Mouse (Mus musculus): Measurements from ENCODE around the gene Alkbh6.

The Alkbh6 gene

DNA sequence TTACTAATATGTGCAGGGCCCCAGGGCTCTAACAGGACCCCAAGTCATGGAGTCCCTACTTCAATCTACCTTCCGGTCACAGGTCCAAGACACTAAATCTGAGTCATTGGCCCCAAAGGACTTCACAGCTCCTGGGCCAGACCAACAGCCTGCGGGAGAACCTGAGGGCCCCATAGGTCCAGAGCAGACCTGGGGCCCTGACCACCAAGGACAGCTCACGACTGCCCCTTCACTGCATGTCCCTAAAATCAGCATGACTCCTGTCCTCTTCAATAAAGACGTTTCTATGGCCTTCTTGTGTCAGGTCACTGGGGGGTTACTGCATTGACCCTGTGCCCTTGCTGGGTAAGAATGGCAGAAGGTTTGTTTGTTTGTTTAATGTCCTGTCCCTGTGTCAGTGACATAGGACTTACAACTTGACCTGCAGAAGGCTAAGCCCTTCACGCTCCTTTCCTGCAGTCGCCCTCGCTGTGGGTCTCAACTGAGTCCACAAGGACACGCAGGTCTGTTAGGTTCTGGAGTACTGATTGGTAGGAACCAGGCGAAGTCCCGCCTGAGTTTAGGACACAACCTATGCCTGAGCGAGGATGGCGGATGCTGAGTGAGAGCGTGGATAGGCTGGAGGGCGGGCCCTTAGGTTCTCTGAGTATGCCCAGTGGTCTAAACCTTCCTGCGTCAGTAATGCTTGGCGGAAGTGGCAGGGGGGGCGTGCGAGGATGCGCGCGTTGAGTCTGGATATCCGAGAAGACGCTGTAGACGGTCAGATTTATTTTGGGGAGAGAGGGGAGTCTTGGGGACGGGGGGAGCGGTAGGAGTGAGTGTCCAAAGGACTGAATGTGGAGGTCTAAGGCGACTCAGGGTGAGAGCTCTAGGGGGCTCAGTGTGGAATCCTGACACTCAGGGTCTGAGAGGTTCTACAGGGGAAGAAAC is at the start of gene Alkbh6:
Gene Alkbh6 (plus strand): TSS at position 642 of the 930 bp plus-strand sequence.
- DNase-seq (ENCODE audit: low read depth, low spot score): peak; percentile 95

DNA sequence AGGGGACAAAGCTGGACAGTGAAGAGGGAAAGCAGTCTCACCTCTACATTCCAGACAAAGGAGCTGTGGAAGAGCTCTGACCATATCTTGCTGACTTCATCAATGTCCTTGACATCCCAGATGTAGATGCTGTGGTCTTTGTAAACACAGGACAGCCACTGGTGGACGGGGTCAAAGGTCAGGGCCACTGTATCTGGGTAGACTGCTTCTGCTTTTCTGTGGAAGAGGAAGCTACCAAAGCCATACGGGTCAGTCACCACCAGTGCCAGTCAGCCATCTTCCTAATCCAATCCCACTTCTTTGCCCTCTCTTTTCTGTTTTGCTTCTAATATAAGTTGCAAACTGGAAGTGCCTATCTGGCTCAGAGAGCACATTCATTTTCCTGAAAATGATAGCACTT is 43.5 kb upstream of the Alkbh6 start:
- no peak for DNase-seq (ENCODE audit: low read depth, low spot score)

DNA sequence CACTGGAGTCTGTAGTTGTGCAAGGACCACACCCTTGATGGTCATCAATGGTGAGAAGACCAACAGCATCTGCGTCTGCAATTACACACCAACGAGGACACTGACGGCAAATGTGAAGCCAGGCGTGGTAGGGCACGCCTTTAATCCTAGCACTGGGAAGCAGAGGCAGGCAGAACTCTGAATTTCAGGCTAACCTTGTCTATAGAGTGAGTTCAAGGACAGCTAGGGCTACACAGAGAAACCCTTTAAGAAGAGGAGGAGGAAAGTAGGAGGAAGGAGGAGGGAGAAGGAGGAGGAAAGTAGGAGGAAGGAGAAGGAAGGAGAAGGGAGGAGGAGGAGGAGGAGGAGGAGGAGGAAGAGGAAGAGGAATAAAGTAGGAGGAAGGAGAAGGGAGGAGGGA is 43.0 kb upstream of the Alkbh6 start:
- DNase-seq (ENCODE audit: low read depth, low spot score): no peak

DNA sequence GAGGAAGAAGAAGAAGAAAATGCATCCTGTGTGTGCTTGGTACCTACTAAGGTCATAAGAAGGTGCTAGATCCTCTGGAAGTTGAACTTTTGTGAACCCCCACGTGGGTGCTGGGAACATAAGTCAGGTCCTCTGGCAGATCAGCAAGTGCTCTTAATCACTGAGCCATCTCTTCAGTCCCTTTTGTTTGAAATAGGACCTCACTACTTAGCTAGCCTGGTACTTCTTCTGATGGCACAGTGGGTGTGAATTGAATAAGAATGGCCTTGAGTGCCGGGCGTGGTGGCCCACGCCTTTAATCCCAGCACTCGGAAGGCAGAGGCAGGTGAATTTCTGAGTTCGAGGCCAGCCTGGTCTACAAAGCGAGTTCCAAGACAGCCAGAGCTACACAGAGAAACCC is 42.6 kb upstream of the Alkbh6 start:
- no peak for DNase-seq (ENCODE audit: low read depth, low spot score)

DNA sequence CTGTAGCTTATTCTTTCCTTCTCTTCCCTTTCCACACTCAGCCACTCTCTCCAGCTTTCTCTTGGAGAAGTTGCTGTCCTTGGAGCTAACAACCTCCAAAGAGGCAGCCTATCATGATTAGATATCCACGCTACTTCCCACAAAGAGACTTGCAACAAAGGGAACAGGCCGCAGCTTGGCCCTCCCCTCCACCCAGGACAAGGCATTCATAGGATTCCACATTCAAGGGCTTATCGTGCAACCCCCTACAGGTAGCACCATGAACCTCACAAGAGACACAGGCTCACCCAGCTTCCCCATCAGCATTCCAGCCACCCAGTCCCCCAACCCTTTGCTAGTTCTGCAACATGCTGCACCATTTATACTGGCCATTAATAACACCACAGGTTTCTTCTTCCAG is 41.7 kb upstream of the Alkbh6 start:
- DNase-seq (ENCODE audit: low read depth, low spot score): no peak

DNA sequence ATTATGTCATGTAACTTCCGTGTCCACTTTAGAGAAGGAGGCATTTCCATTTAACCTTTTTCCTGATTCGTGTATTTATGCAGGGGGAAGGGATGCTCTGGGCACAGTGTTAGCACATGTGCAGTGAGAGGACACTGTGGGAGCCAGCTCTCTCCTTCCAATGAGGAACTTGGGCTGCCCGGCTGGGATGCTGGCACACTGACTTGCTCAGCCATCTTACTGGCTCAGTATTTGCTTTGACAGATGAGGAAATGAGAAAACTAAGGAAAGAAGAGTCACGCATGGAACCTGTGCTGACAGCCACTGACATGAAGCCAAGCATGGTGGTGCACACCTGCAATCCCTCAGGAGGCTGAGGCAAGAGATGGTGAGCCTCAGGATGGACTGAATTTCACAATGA is 38.9 kb upstream of the Alkbh6 start:
- DNase-seq (ENCODE audit: low read depth, low spot score): no peak

DNA sequence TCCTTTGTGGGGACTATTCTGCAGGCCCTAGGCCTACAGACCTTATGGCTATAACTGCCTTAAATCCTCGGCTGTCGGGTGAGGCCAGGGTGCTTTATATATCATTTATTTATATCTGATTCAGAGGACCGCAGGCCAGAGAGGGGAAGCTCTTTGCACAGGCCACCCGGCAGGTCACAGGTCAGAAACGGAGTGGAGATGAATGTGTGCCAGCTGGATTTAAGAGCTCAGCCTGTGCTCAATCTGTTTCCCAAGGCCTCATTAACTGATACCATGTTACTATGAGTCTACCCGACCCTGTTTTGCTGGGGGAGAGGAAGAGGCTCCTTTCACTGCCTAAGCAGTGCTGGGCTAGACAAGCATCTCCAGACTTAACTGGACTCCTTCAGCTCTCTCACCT is 34.1 kb upstream of the Alkbh6 start:
- no peak for DNase-seq (ENCODE audit: low read depth, low spot score)

DNA sequence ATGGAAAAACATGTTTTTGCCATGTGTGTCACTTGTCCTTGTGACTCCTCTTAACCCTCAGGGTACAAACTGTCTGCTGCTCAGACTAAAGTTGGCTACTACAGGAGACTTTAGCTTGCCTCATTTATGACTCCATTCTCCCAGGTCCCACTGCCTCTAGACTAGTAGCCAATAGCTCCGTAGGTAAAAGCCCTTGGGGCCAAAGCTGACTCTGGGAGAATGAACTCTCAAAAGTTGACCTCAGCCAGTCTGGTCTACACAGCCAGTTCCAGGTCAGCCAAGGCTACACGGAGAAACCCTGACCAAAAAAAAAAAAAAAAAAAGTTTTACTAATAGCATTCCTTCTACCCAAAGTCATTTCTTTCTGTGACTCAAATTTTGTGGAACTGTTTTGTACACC is 29.6 kb upstream of the Alkbh6 start:
- no peak for DNase-seq (ENCODE audit: low read depth, low spot score)

DNA sequence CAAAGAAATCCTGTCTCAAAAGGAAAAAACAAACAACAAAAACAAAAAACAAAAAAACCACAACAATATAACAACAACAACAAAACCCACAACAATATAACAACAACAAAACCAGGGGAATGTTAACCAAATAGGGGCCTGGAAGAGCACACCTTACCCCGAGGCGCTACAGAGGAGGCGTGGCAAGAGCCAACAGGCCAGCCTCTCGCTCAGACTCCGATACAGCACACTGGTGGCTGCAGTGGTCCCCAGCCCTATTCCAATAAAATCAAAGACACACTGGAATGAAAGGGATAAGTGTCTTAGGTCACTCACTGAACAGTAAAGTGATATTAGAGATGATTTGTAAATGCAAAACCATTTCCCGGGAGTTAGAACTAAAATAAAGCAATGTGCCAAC is 29.0 kb upstream of the Alkbh6 start:
- DNase-seq (ENCODE audit: low read depth, low spot score): no peak

DNA sequence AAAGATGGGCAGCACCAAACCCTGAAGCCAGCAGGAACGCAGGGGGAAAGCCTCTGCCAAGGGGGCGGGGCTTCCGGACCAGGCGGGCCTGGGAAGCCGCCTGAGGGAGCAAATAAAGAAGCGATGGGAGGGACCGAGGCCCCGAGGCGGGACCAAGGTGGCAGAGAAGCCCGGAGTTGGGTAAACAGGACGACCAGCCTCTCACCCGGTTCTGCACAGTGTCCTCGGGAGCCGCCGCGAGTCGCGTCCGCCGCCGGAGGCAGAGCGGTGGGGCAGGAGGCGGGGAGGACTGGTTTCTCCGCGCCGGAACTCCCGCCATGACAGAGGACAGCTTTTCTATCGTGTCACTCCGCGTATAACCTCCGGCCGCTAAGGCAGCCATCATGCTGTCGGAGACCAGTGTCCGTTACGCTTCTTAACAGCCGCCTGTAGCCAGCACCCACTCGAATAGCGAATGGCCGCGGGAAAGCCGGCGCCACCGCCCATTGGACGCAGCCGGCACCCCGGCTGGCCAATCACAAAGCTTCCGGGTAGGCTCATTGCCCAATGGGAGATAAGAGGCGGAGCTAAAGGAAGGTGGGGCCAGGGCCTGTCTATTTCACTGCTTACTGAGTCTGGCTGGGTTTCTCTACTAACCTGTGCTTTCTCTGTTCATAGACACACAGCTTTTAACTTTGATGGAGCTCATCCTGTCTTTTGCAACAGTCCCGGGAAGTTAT is 28.4 kb upstream of the Alkbh6 start, which contains the start of the genes Thap8 and Wdr62:
Gene Thap8 (plus strand): TSS at position 144 of the 719 bp plus-strand sequence.
Gene Wdr62 (minus strand): TSS at position 469 of the 719 bp plus-strand sequence.
- peak; percentile 96 for DNase-seq (ENCODE audit: low read depth, low spot score)

DNA sequence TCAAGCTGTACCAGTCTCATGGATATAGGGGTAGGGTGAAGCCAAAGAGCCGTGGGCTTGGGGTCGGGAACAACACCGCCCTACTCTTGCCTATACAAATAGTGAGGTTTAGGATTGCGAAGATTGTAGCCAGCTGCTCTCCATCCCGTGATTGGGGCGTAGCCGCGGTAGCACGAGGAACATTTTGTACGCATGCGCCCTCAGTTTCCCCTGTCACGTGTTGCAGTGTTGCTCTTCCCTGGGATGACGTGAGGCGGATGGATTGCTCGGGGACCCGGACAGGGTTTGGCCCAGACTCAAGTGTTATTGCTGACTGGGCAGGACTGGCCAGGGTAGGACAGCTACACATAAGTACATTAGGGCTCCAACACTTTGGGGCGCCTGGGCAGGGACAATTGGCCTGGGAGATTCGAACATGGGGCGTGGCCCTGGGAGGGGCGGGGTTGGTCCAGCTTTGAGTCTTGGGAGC is 27.8 kb upstream of the Alkbh6 start:
- DNase-seq (ENCODE audit: low read depth, low spot score): peak; percentile 93

DNA sequence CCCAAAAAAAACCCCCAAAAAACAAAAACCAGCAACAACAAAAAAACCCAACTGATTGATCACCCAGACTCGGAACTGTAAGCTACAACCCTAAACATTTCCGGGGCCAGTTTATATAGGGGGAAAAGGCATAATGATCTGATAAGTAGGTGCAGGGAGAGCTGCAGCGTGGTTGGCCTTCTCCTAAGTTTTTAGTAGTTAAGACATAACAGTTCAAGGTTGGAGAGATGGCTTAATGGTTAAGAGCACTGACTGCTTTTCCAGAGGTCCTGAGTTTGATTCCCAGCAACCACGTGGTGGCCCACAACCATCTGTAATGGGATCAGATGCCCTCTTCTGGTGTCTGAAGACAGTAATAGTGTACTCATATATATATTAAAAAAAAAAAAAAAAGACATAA is 27.0 kb upstream of the Alkbh6 start:
- no peak for DNase-seq (ENCODE audit: low read depth, low spot score)

DNA sequence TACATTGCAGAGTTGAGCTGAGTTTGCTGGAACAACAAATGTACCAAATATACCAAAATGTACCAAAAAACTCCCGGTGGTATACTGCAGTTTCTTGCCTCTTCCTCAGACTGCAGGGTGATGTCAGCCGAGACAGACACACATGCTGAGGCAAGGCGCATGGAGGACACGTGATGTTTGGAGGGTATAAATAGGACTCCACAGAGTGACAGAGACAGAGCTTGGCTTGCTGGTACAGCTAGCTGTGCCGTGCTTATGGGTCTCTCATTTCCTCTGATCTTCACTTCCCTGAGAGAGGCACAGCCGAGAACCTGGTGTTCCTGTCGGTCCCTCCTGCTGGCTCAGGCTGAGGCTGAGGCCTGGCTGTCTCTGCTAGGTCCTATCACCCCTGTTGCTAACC is 25.8 kb upstream of the Alkbh6 start:
- no peak for DNase-seq (ENCODE audit: low read depth, low spot score)

DNA sequence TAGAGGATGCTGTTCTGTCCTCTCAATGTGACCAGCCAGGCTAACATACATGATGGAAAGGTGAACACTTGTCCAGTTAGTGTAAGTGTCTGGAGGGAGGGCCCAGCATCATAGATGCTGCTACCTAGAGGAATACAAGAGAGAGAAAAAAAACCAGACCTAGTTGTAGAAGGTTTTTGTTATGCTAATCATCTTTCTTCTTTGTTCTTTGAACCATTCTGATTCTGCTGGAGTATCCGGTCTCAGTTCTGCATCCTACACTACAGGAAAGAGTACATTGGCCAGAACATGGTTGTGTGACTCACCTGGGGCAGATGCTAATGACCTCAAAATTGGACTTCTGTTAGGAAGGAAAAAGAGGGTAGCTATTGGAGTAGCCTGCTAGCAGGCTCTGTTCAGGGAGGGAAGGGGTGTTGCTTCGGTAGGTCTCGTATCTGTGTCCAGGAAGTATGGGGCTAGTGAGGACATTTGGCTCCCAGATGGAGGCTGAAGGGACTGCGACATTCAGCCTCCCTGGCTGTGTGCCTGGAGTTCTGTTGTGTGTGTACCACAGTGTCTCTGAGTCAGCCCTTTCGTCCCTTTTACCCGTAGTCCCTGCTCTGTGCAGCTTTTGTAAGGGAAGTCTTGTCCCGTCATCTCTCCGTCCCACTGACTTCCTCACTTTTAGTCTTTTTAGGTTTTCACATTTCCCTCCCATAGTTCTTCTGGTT is 21.7 kb upstream of the Alkbh6 start:
- no peak for DNase-seq (ENCODE audit: low read depth, low spot score)

DNA sequence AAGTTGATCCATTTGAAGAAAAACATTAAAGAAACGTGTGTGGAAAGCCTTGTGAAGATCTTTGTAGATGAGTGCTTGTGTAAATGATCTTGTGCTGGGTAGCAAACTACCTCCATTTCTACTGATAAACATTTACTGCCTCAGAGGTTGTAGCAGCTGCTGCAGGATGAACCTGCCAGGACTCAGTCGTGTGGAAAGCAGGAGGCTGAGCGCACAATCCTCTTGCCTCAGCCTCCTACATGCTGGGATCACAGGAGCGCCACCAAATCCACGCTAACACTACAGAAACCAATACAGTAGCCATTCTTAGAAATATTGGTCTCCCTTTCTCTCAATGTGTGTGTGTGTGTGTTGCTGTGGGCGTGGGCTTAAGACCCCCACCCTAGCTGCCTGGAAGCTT is 20.5 kb upstream of the Alkbh6 start:
- no peak for DNase-seq (ENCODE audit: low read depth, low spot score)

DNA sequence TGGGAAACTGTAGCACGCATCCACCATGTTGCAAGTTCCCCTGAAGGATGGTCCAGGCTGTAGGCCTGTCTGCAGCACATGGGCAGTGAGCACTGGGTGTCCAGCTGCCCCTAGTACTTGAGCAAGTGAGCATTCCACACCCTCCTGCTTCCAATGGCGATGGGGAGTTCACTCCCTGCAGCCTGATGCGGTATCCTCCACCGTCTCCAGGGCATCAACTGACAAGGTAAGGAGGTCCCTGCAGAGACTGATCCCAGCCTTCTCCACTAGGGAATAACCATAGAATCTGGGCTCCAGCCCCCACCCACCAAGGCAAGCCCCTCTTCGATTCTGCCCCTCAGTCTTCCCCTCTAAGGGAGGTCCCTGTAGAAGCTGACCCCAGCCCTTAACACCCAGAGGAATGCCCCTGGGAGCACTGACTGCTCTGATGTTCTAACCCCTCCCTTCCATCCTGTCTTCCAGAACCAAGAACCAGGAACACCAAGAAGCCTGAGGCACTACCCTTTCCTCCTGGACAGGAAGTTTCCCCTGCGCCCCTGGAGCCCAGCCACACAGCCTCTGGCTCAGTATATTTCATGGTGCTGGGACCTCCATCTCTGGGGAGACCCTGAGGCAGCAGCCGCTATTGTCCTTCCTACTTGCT is 19.3 kb upstream of the Alkbh6 start:
- DNase-seq (ENCODE audit: low read depth, low spot score): no peak

DNA sequence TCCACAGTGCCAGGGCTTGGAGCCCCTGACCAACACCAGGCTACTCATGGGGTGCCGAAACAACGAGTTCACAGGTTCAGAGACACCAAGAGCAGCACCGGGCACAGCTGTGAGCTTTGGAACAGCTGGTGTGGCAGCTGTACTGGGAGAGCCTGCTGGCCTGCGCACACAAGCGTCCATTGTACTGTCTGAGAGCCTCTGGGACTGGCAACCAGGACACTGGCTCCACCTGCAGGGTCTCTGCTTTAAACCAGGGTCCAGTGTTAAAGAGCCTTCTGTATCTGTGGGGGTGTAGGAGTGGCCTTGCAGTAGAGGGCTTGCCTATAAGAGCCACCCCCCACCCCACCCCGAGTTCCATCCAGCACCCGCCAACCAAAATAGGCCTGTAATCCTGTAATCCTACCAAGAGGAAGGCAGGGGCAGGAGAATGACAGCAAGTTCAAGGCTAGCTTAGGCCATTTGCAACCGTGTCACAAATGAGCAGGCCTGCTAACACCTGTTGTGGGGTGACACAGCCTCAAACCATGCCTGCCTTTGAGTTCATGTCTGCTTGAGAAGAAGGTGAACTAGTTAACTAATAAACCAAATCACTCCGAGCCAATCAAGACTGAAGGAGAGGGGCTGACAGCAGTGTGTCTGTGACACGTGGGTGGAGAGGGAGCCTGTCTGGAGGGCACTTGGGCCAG is 18.7 kb upstream of the Alkbh6 start:
- peak; percentile 49 for DNase-seq (ENCODE audit: low read depth, low spot score)

DNA sequence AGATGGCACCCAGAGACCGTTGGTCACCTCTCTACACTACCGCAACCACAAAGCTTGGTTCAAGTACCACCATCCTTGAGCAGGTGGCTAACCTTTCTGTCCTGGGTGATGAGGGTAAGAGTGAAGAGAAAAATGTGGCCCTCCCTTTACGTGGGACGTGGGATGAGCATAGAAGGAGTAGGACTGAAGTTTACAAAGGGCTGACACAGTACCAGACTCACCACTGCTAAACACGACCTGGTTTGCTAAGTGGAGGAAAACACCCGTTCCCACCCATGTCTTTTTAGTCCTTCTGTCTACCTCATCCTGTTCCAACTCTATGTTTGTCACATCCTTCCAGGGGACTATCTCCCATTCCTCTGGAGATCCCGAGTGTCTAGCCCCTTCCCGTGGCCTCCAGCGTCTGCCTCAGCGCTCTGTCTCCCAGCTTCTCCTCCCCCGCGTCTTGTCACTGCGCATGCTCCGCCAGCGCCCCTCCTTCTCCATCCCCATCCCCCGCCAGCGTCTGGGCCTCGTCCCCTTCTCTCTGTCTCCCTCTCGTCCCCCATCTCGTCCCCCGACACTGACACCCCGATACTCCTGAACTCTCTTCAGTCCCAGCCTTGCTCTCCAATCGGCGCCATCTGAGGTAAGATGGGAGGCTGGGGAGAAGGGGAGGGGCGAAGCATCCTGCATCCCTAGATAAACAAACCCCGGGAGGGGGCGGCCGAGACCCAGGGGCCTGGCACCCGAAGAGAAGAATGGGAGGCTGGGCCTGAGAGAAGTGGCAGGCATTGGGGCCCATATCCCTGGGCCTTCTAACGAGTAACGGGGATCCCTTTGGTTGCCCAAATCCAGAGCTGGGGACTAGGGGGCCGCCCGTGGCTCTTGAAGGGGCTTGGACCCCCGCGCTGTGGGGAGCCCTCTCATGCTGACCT is 17.0 kb upstream of the Alkbh6 start, which contains the start of gene Clip3:
Gene Clip3 (plus strand): TSS at position 514 of the 917 bp plus-strand sequence.
- peak; percentile 87 for DNase-seq (ENCODE audit: low read depth, low spot score)

DNA sequence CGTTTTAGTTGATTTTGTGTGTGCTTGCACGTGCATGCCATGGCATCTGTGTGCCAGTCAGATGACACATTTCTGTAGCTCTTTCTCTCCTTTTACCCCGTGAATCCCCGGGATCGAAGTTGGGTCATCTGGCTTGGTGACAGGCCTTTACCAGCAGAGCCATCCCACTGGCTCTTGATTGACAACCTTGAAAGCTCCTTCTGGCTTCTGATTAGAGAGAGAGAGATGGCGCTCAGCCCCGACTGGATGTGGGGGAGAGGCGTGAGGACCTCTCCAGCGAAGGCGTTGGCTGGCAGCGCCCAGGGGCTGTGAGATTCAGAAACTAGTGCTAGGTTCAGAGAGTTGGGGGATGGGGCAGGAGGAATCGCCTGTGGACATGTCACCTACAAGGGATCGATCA is 14.7 kb upstream of the Alkbh6 start:
- DNase-seq (ENCODE audit: low read depth, low spot score): no peak

DNA sequence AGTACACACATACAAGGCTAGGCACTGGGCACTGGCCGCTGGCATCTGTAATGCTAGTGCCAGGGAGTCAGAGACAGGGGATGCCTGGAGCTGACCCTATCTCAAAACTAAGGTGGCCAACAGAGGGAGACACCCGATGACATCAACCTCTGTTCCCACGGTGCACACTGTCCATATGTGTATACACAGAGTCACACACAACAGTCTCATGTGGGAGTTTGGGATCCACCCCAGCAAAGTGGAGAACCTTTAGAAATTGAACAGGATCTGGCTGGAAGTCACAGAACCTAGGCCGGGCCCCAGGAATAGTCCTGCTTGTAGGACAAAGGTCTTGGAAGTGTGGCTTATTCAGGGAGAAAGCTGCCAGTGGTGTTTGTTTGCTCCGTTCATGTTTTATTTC is 14.2 kb upstream of the Alkbh6 start:
- no peak for DNase-seq (ENCODE audit: low read depth, low spot score)
